Mouse (Mus musculus) MEL (cell line): ENCODE measurements around the gene Klk8. TPM values are rescaled to one million over a fixed set of nuclear protein-coding genes. Genes with fewer than 3 reads are reported as not detected.

ENCODE experiments used
- DNase-seq: peaks from one replicate; pipeline ENCODE4 v3.0.0; 2011; ENCODE audit warnings: low read depth, low spot score
- H3K27ac ChIP-seq: 2 replicates; pipeline ENCODE4 v1.5.1; 2012; ENCODE audit warnings: low read depth, mild to moderate bottlenecking, control low read depth, low read length, moderate library complexity; ENCODE audit not compliant: control insufficient read depth
- H3K27me3 ChIP-seq, 2 experiments: fragments of 150-350 bp in 1 of 2; sonication (generic) in 1 of 2; 2 replicates each; pipeline ENCODE4 v1.6.1; 2012; ENCODE audit warnings: low read length in 2 of 2, mild to moderate bottlenecking in 2 of 2, improper control_type of control experiment in 1 of 2, moderate library complexity in 1 of 2; ENCODE audit not compliant: insufficient read depth in 2 of 2, control insufficient read depth in 1 of 2
- H3K36me3 ChIP-seq, 2 experiments: 2 replicates each; pipeline ENCODE4 v1.6.1; 2012 to 2014; ENCODE audit warnings: low read length in 2 of 2, improper control_type of control experiment in 1 of 2, inconsistent platforms in 1 of 2, mild to moderate bottlenecking in 1 of 2; ENCODE audit not compliant: insufficient read depth in 2 of 2, control insufficient read depth in 1 of 2
- H3K4me1 ChIP-seq, 2 experiments: fragments of 150-350 bp in 1 of 2; sonication (generic) in 1 of 2; 2 replicates each; pipeline ENCODE4 v1.6.1; 2012; ENCODE audit warnings: low read length in 2 of 2, improper control_type of control experiment in 1 of 2, mild to moderate bottlenecking in 1 of 2; ENCODE audit not compliant: insufficient read depth in 2 of 2, control insufficient read depth in 1 of 2
- H3K4me3 ChIP-seq, 2 experiments: fragments of 150-350 bp in 1 of 2; sonication (generic) in 1 of 2; 2 replicates each; pipeline ENCODE4 v1.5.1; 2012; ENCODE audit warnings: low read depth in 2 of 2, low read length in 2 of 2, mild to moderate bottlenecking in 2 of 2, moderate library complexity in 2 of 2, control low read depth in 1 of 2, improper control_type of control experiment in 1 of 2; ENCODE audit not compliant: control insufficient read depth in 1 of 2, insufficient read depth in 1 of 2
- H3K79me2 ChIP-seq: 2 replicates; pipeline ENCODE4 v1.6.1; 2012; ENCODE audit warnings: mild to moderate bottlenecking, low read length, moderate library complexity; ENCODE audit not compliant: control insufficient read depth, poor library complexity, insufficient read depth
- H3K9ac ChIP-seq: 2 replicates; pipeline ENCODE4 v1.6.1; 2012; ENCODE audit warnings: low read depth, mild to moderate bottlenecking, control low read depth, low read length, moderate library complexity; ENCODE audit not compliant: control insufficient read depth, poor library complexity, severe bottlenecking
- H3K9me3 ChIP-seq: fragments of 150-350 bp; sonication (generic); replicated peaks from 2 replicates; pipeline ENCODE4 v1.6.1; 2012; ENCODE audit warnings: mild to moderate bottlenecking, low read length, improper control_type of control experiment, moderate library complexity; ENCODE audit not compliant: insufficient read depth
- BHLHE40 ChIP-seq: IDR thresholded peaks from 2 replicates; pipeline ENCODE4 v1.6.1; 2012; ENCODE audit warnings: low read depth, mild to moderate bottlenecking, inconsistent platforms, low read length, improper control_type of control experiment, borderline replicate concordance
- CHD1 ChIP-seq: IDR thresholded peaks from 2 replicates; pipeline ENCODE4 v1.6.1; 2012; ENCODE audit warnings: low read depth, mild to moderate bottlenecking, inconsistent platforms, low read length, improper control_type of control experiment
- CHD2 ChIP-seq: IDR thresholded peaks from 2 replicates; pipeline ENCODE4 v1.6.1; 2011; ENCODE audit warnings: low read length, improper control_type of control experiment
- ELF1 ChIP-seq: IDR thresholded peaks from 2 replicates; pipeline ENCODE4 v1.6.1; 2014; ENCODE audit warnings: low read depth, mild to moderate bottlenecking, inconsistent platforms, low read length, improper control_type of control experiment, moderate library complexity
- EP300 ChIP-seq, 2 experiments: IDR thresholded peaks; 2 replicates each; pipeline ENCODE4 v1.6.1; 2011; ENCODE audit warnings: improper control_type of control experiment in 2 of 2, low read length in 2 of 2, low read depth in 1 of 2, mild to moderate bottlenecking in 1 of 2
- GATA1 ChIP-seq: IDR thresholded peaks from 2 replicates; pipeline ENCODE4 v1.6.1; 2011; ENCODE audit warnings: low read depth, low read length, improper control_type of control experiment
- HCFC1 ChIP-seq: IDR thresholded peaks from 2 replicates; pipeline ENCODE4 v1.6.1; 2012; ENCODE audit warnings: low read depth, mild to moderate bottlenecking, inconsistent platforms, low read length, improper control_type of control experiment, moderate library complexity
- JUND ChIP-seq: IDR thresholded peaks from 2 replicates; pipeline ENCODE4 v1.6.1; 2011; ENCODE audit warnings: low read depth, mild to moderate bottlenecking, improper control_type of control experiment, low read length
- MAX ChIP-seq: IDR thresholded peaks from 2 replicates; pipeline ENCODE4 v1.6.1; 2011; ENCODE audit warnings: low read length, improper control_type of control experiment
- MAZ ChIP-seq: IDR thresholded peaks from 2 replicates; pipeline ENCODE4 v1.6.1; 2012; ENCODE audit warnings: low read depth, mild to moderate bottlenecking, inconsistent platforms, low read length, improper control_type of control experiment
- MXI1 ChIP-seq: IDR thresholded peaks from 2 replicates; pipeline ENCODE4 v1.6.1; 2011; ENCODE audit warnings: mild to moderate bottlenecking, low read depth, low read length, improper control_type of control experiment
- MYB ChIP-seq: IDR thresholded peaks from 2 replicates; pipeline ENCODE4 v1.6.1; 2011; ENCODE audit warnings: mild to moderate bottlenecking, low read depth, low read length, improper control_type of control experiment
- NELFE ChIP-seq: IDR thresholded peaks from 2 replicates; pipeline ENCODE4 v1.6.1; 2011; ENCODE audit warnings: low read depth, low read length, improper control_type of control experiment
- POLR2A ChIP-seq, 2 experiments: IDR thresholded peaks; 2 replicates each; pipeline ENCODE4 v1.6.1; 2011 to 2012; ENCODE audit warnings: low read length in 2 of 2, mild to moderate bottlenecking in 2 of 2, control low read depth in 1 of 2, improper control_type of control experiment in 1 of 2, low read depth in 1 of 2, moderate library complexity in 1 of 2; ENCODE audit not compliant: control insufficient read depth in 1 of 2, insufficient read depth in 1 of 2, poor library complexity in 1 of 2
- POLR2AphosphoS5 ChIP-seq: IDR thresholded peaks from 2 replicates; pipeline ENCODE4 v1.6.1; 2012; ENCODE audit warnings: low read depth, borderline replicate concordance, mild to moderate bottlenecking, inconsistent platforms, low read length, moderate library complexity, mixed read lengths
- SIN3A ChIP-seq: IDR thresholded peaks from 2 replicates; pipeline ENCODE4 v1.6.1; 2012; ENCODE audit warnings: low read length, improper control_type of control experiment, inconsistent platforms
- TCF12 ChIP-seq: IDR thresholded peaks from 2 replicates; pipeline ENCODE4 v1.6.1; 2014; ENCODE audit warnings: low read depth, mild to moderate bottlenecking, inconsistent platforms, low read length, improper control_type of control experiment, moderate library complexity
- UBTF ChIP-seq: IDR thresholded peaks from 2 replicates; pipeline ENCODE4 v1.6.1; 2012; ENCODE audit warnings: low read depth, mild to moderate bottlenecking, inconsistent platforms, low read length, improper control_type of control experiment, moderate library complexity, borderline replicate concordance; ENCODE audit not compliant: insufficient read depth
- USF1 ChIP-seq: IDR thresholded peaks from 2 replicates; pipeline ENCODE4 v1.6.1; 2014; ENCODE audit warnings: low read depth, mild to moderate bottlenecking, inconsistent platforms, low read length, improper control_type of control experiment, moderate library complexity
- ZC3H11A ChIP-seq: IDR thresholded peaks from 2 replicates; pipeline ENCODE4 v1.6.1; 2012; ENCODE audit warnings: low read depth, mild to moderate bottlenecking, inconsistent platforms, low read length, improper control_type of control experiment
- ZMIZ1 ChIP-seq: IDR thresholded peaks from 2 replicates; pipeline ENCODE4 v1.6.1; 2012; ENCODE audit warnings: low read depth, mild to moderate bottlenecking, inconsistent platforms, low read length, improper control_type of control experiment, moderate library complexity
- ZNF384 ChIP-seq: IDR thresholded peaks from 2 replicates; pipeline ENCODE4 v1.6.1; 2012; ENCODE audit warnings: low read depth, mild to moderate bottlenecking, inconsistent platforms, low read length, improper control_type of control experiment
- polyA plus RNA-seq, 2 experiments: library from polyadenylated mRNA; stranded (reverse) in 1 of 2; unstranded in 1 of 2; fragments of >175 nt in 1 of 2; fragments of >200 nt in 1 of 2; gene quantifications; 2 replicates each; pipeline versions ENCODE4 v1.2.1 to v1.2.4; 2012; ENCODE audit warnings: low replicate concordance in 2 of 2, low read depth in 1 of 2; ENCODE audit not compliant: insufficient read length in 2 of 2, insufficient read depth in 1 of 2, missing spikeins in 1 of 2
- total RNA-seq: library from RNA; depleted of rRNA; stranded (reverse); fragments of 300-350 nt; gene quantifications from 2 replicates; pipeline ENCODE4 v1.2.3, GENCODE M21; 2012

The Klk8 gene
- total and polyA plus RNA-seq, 3 experiments = not detected

GRCm38 (mm10) chr7:43799876-43800275, 2.5 kb downstream of the Klk8 start:
- H3K4me1 ChIP-seq = no peaks in the 10 kb centered on the region
- H3K9me3 ChIP-seq = no peaks in the 10 kb centered on the region
- no peak overlapping the region for H3K9ac ChIP-seq
- no peak for DNase-seq
- TF ChIP-seq POLR2AphosphoS5 (no peak), POLR2A (IDR thresholded peaks at IDR 0.05; ENCODE audit: control insufficient read depth in 1 of 2, insufficient read depth in 1 of 2, low read depth in 1 of 2, low read length in 2 of 2, poor library complexity in 1 of 2) (no peak), ELF1 (no peak), JUND (no peak)
- no peaks in the 10 kb centered on the region for H3K36me3 ChIP-seq
- no peaks in the 10 kb centered on the region for H3K79me2 ChIP-seq
- H3K27me3 ChIP-seq = no peaks in the 10 kb centered on the region
- no peak overlapping the region for H3K27ac ChIP-seq
- no peak overlapping the region for H3K4me3 ChIP-seq

GRCm38 (mm10) chr7:43810994-43811393, 13.6 kb downstream of the Klk8 start, which contains the start of gene Klk7:
Klk7 (plus strand) TSS chr7:43811294.
- Histone ChIP-seq H3K4me3 (no peak within 1 kb of the TSS), H3K79me2 (no peaks in the 10 kb centered on the region), H3K9me3 (no peaks in the 10 kb centered on the region), H3K27ac (no peak within 1 kb of the TSS)
- DNase-seq = no peak
- TF ChIP-seq GATA1 (no peak), ZNF384 (no peak), BHLHE40 (no peak), ELF1 (no peak), ZMIZ1 (no peak), UBTF (no peak), MAX (no peak), MXI1 (no peak), USF1 (no peak), JUND (no peak), POLR2AphosphoS5 (no peak), TCF12 (no peak), NELFE (no peak)
- TF ChIP-seq, all 39 proteins: peak for 0
- Histone ChIP-seq H3K9ac (no peak within 1 kb of the TSS), H3K4me1 (no peaks in the 10 kb centered on the region), H3K36me3 (no peaks in the 10 kb centered on the region), H3K27me3 (no peaks in the 10 kb centered on the region)

GRCm38 (mm10) chr7:43815211-43815610, 17.8 kb downstream of the Klk8 start:
- H3K4me1 ChIP-seq = no peaks in the 10 kb centered on the region
- H3K4me3 ChIP-seq = no peak overlapping the region
- no peaks in the 10 kb centered on the region for H3K9me3 ChIP-seq
- TF ChIP-seq ZC3H11A (no peak), SIN3A (no peak), EP300 (IDR thresholded peaks at IDR 0.05; ENCODE audit: low read depth in 1 of 2, low read length in 2 of 2) (no peak), MXI1 (no peak), USF1 (no peak), HCFC1 (no peak), TCF12 (no peak), CHD1 (no peak), MYB (no peak), CHD2 (no peak), MAZ (no peak), GATA1 (no peak), ZMIZ1 (no peak), JUND (no peak)
- no peaks in the 10 kb centered on the region for H3K27me3 ChIP-seq
- no peaks in the 10 kb centered on the region for H3K36me3 ChIP-seq
- no peaks in the 10 kb centered on the region for H3K79me2 ChIP-seq
- no peak overlapping the region for H3K9ac ChIP-seq
- H3K27ac ChIP-seq = no peak overlapping the region
- no peak for DNase-seq
